ENCODE assay signal across 11 mouse cellular contexts in the genomic region with DNA sequence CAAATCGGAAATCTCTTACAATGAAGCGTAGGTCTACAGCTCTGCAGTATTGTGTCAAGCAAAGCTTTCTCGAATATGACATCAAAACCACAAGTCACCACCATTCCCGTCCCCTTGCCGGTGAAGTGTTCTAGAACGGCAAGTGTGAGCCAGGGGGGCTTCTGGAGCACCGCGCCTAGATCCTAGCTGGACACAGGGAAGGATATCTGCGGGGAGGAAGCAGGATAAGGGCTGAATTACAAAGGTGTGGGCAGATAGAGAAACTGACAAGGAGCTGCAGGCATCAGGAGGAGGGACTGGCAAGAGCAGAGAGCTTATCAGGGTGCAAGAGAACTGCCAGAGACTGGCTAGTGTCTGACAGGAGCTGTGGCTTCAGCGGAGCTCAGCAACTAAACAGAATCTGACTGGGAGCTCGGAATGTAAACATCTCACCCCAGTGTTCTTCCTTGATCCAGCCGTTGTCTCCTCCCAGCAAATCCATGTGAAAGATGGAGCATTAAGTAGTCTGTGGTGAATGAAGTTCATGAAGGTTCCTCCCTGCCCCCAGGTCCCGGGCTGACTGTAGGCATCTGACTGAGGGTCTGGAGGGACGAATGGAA. TPM values are rescaled to one million over a fixed set of nuclear protein-coding genes. Genes with fewer than 3 reads are reported as not detected.
DNase-seq lines count a peak whose midpoint lies in the region; ATAC-seq and TF ChIP-seq lines count a peak whose summit lies in the region.
"Had no signal": no experiment of that assay in that cellular context is flagged by ENCODE, and none has a peak within 500 bp of the region (broad histone marks: within the 10 kb centered on the region; RNA-seq: fewer than 3 reads in every experiment).

No protein-coding gene starts in this region.

- peak overlapping the region; percentile 16; the same call in 1 of the 2 replicates for H3K4me3 ChIP-seq in heart, embryonic 11.5 days (ENCODE audit: low read depth, low read length)
- H3K4me3 ChIP-seq in limb, embryonic 15.5 days = no peak overlapping the region
- H3K4me3 ChIP-seq in limb, embryonic 10.5 days = no peak overlapping the region
- H3K4me3 ChIP-seq in MEL (ENCODE audit: control insufficient read depth in 1 of 2, insufficient read depth in 1 of 2, low read depth in 2 of 2, low read length in 2 of 2) = no peak overlapping the region
- no peak overlapping the region for H3K4me3 ChIP-seq in liver, embryonic 13.5 days (replicated peaks)
- H3K4me3 ChIP-seq in neural tube, embryonic 15.5 days (replicated peaks) = no peak overlapping the region

- TF ChIP-seq RAD21 in MEL (IDR thresholded peaks at IDR 0.05; ENCODE audit: low read depth, low read length) = no peak

- H3K9me3 ChIP-seq in heart, embryonic 11.5 days (replicated peaks; ENCODE audit: control insufficient read depth, low read length) = no peaks in the 10 kb centered on the region
- no peaks in the 10 kb centered on the region for H3K9me3 ChIP-seq in limb, embryonic 15.5 days
- no peaks in the 10 kb centered on the region for H3K9me3 ChIP-seq in limb, embryonic 10.5 days (replicated peaks)
- H3K9me3 ChIP-seq in MEL (replicated peaks; ENCODE audit: insufficient read depth, low read length) = no peaks in the 10 kb centered on the region
- no peaks in the 10 kb centered on the region for H3K9me3 ChIP-seq in liver, embryonic 13.5 days (replicated peaks)
- no peaks in the 10 kb centered on the region for H3K9me3 ChIP-seq in neural tube, embryonic 15.5 days (replicated peaks)

- TF ChIP-seq EP300 in MEL (IDR thresholded peaks at IDR 0.05; ENCODE audit: low read depth in 1 of 2, low read length in 2 of 2) = peak; percentile 10 to 57; a peak in 2 of 4 replicates

- H3K4me2 ChIP-seq in heart, embryonic 11.5 days = peak overlapping the region; percentile 57
- no peak overlapping the region for H3K4me2 ChIP-seq in limb, embryonic 15.5 days
- peak overlapping the region; percentile 43 for H3K4me2 ChIP-seq in liver, embryonic 13.5 days
- no peak overlapping the region for H3K4me2 ChIP-seq in neural tube, embryonic 15.5 days

- TF ChIP-seq CTCF in MEL (IDR thresholded peaks at IDR 0.05 in 2 of 3, conservative IDR thresholded peaks at IDR 0.05 in 1 of 3; ENCODE audit: control insufficient read depth in 1 of 3, insufficient read depth in 1 of 3, low read depth in 2 of 3, low read length in 3 of 3, poor library complexity in 1 of 3, severe bottlenecking in 1 of 3) = no peak

- H3K36me3 ChIP-seq in heart, embryonic 11.5 days (ENCODE audit: control insufficient read depth, insufficient read depth, low read length) = no peaks in the 10 kb centered on the region
- no peaks in the 10 kb centered on the region for H3K36me3 ChIP-seq in limb, embryonic 15.5 days
- peaks cover 16% of the 10 kb centered on the region for H3K36me3 ChIP-seq in limb, embryonic 10.5 days
- peaks cover 0 to 7% of the 10 kb centered on the region in 2 experiments; a peak in 2 of 4 replicates for H3K36me3 ChIP-seq in MEL (ENCODE audit: control insufficient read depth in 1 of 2, insufficient read depth in 2 of 2, low read length in 2 of 2)
- no peaks in the 10 kb centered on the region for H3K36me3 ChIP-seq in liver, embryonic 13.5 days
- H3K36me3 ChIP-seq in neural tube, embryonic 15.5 days = no peaks in the 10 kb centered on the region; the same call in 1 of the 2 replicates

- 24% methylated on average over 14 of the region's 14 CpGs for WGBS in heart, embryonic 11.5 days (ENCODE audit: insufficient replicate concordance)
- WGBS in limb, embryonic 15.5 days = 84% methylated on average over 14 of the region's 14 CpGs
- 76% methylated on average over 14 of the region's 14 CpGs for WGBS in limb, embryonic 10.5 days
- 31% methylated on average over 14 of the region's 14 CpGs for WGBS in liver, embryonic 13.5 days (ENCODE audit: insufficient replicate concordance)
- WGBS in neural tube, embryonic 15.5 days = 81% methylated on average over 14 of the region's 14 CpGs

- DNase-seq in heart, adult 18-20 months = no peak
- DNase-seq in limb, embryonic 10.5 days (ENCODE audit: low spot score) = no peak
- DNase-seq in MEL (ENCODE audit: low read depth, low spot score) = peak; percentile 43
- peak; percentile 15 for DNase-seq in liver, embryonic 13.5 days
- DNase-seq: cerebellum, adult 2 months; kidney, adult 2 months; spleen, adult 18-20 months had no signal

- no peaks in the 10 kb centered on the region for H3K79me2 ChIP-seq in MEL (ENCODE audit: control insufficient read depth, insufficient read depth, low read length, poor library complexity)

- H3K27ac ChIP-seq in heart, embryonic 11.5 days (ENCODE audit: low read depth, low read length) = peak overlapping the region; percentile 79
- H3K27ac ChIP-seq in limb, embryonic 15.5 days = peak overlapping the region; percentile 27; the same call in 1 of the 2 replicates
- no peak overlapping the region for H3K27ac ChIP-seq in limb, embryonic 10.5 days
- H3K27ac ChIP-seq in MEL (ENCODE audit: control insufficient read depth, low read depth, low read length) = no peak overlapping the region
- H3K27ac ChIP-seq in liver, embryonic 13.5 days = no peak overlapping the region
- H3K27ac ChIP-seq in neural tube, embryonic 15.5 days (replicated peaks) = no peak overlapping the region

- H3K4me1 ChIP-seq in heart, embryonic 11.5 days (ENCODE audit: control insufficient read depth, insufficient read depth, low read length) = peaks cover 18% of the 10 kb centered on the region
- H3K4me1 ChIP-seq in limb, embryonic 15.5 days = peaks cover 3% of the 10 kb centered on the region; the same call in 1 of the 2 replicates
- H3K4me1 ChIP-seq in limb, embryonic 10.5 days = no peaks in the 10 kb centered on the region
- H3K4me1 ChIP-seq in MEL (ENCODE audit: control insufficient read depth in 1 of 2, insufficient read depth in 2 of 2, low read length in 2 of 2) = peaks cover 0 to 10% of the 10 kb centered on the region in 2 experiments
- peaks cover 26% of the 10 kb centered on the region for H3K4me1 ChIP-seq in liver, embryonic 13.5 days (replicated peaks)
- H3K4me1 ChIP-seq in neural tube, embryonic 15.5 days = peaks cover 5% of the 10 kb centered on the region; the same call in 1 of the 2 replicates

- ATAC-seq in heart, embryonic 11.5 days (replicated peaks; ENCODE audit: insufficient number of reproducible peaks, low FRiP score, low TSS enrichment) = 0 out of 2 replicates have a peak, but pooled peaks have one; percentile 23
- ATAC-seq in limb, embryonic 15.5 days (ENCODE audit: insufficient number of reproducible peaks, low FRiP score, low TSS enrichment, low read depth) = no peak
- peak; percentile 75 for ATAC-seq in liver, embryonic 13.5 days (ENCODE audit: low read depth)
- no peak for ATAC-seq in neural tube, embryonic 15.5 days (ENCODE audit: low FRiP score)
- no peak for ATAC-seq in cerebellum, adult (ENCODE audit: insufficient number of reproducible peaks, low FRiP score, low TSS enrichment)

- no peaks in the 10 kb centered on the region for H3K27me3 ChIP-seq in heart, embryonic 11.5 days (ENCODE audit: control insufficient read depth, insufficient read depth, low read length)
- H3K27me3 ChIP-seq in limb, embryonic 15.5 days = no peaks in the 10 kb centered on the region
- H3K27me3 ChIP-seq in limb, embryonic 10.5 days (ENCODE audit: low read depth, poor library complexity, severe bottlenecking) = no peaks in the 10 kb centered on the region
- no peaks in the 10 kb centered on the region for H3K27me3 ChIP-seq in MEL (ENCODE audit: control insufficient read depth in 1 of 2, insufficient read depth in 2 of 2, low read length in 2 of 2)
- H3K27me3 ChIP-seq in liver, embryonic 13.5 days = no peaks in the 10 kb centered on the region
- H3K27me3 ChIP-seq in neural tube, embryonic 15.5 days (replicated peaks) = no peaks in the 10 kb centered on the region

- H3K9ac ChIP-seq in heart, embryonic 11.5 days (ENCODE audit: low read depth, low read length) = peak overlapping the region; percentile 28; the same call in 1 of the 2 replicates
- H3K9ac ChIP-seq in limb, embryonic 15.5 days = no peak overlapping the region
- H3K9ac ChIP-seq in MEL (ENCODE audit: control insufficient read depth, low read depth, low read length, poor library complexity, severe bottlenecking) = 0 out of 2 replicates have a peak overlapping the region, but pooled peaks have one; percentile 2
- H3K9ac ChIP-seq in liver, embryonic 13.5 days = no peak overlapping the region
- no peak overlapping the region for H3K9ac ChIP-seq in neural tube, embryonic 15.5 days (replicated peaks)

- no peak for TF ChIP-seq POLR2A in MEL (IDR thresholded peaks at IDR 0.05; ENCODE audit: control insufficient read depth in 1 of 2, insufficient read depth in 1 of 2, low read depth in 1 of 2, low read length in 2 of 2, poor library complexity in 1 of 2)

RNA-seq across cellular contexts. Expression of gene Blzf1, which starts 12.4 kb away (rescaled TPM):
- 25.8 and 30.1 TPM in 2 replicates for polyA plus RNA-seq in heart, embryonic 11.5 days (2014; fragmentation: Nextera tagmentation; extraction: Ambion mirVana)
- 10 to 100 TPM; 21.6 to 23.6 TPM for total RNA-seq in heart, adult 18-20 months (2021)
- 45.5 and 46.2 TPM in 2 replicates for polyA plus RNA-seq in limb, embryonic 15.5 days (2015; fragmentation: Nextera tagmentation; extraction: Ambion mirVana)
- polyA plus RNA-seq in limb, embryonic 10.5 days (2016; fragmentation: Nextera tagmentation; extraction: Ambion mirVana) = 23.9 and 27.5 TPM in 2 replicates
- total RNA-seq in MEL (2012; rRNA removed) = 14.1 and 18.2 TPM in 2 replicates
- polyA plus RNA-seq in MEL (2012; ENCODE audit: insufficient read depth in 1 of 2, insufficient read length in 2 of 2, low read depth in 1 of 2, low replicate concordance in 2 of 2, missing spikeins in 1 of 2) = 10 to 100 TPM in 1 of 2 experiments, not detected in 1; 17.1 TPM
- 12.1 and 14.2 TPM in 2 replicates for polyA plus RNA-seq in liver, embryonic 13.5 days (2015; fragmentation: Nextera tagmentation; extraction: Ambion mirVana)
- 31.5 and 32.1 TPM in 2 replicates for polyA plus RNA-seq in neural tube, embryonic 15.5 days (2015; fragmentation: Nextera tagmentation; extraction: Ambion mirVana)

RNA-seq across cellular contexts. Expression of gene Nme7, which starts 15.7 kb away (rescaled TPM):
- polyA plus RNA-seq in heart, embryonic 11.5 days (2014; fragmentation: Nextera tagmentation; extraction: Ambion mirVana) = 22.0 and 22.2 TPM in 2 replicates
- total RNA-seq in heart, adult 18-20 months (2021) = 1 to 10 TPM; 3.1 to 3.8 TPM
- polyA plus RNA-seq in limb, embryonic 15.5 days (2015; fragmentation: Nextera tagmentation; extraction: Ambion mirVana) = 30.3 and 31.4 TPM in 2 replicates
- 46.5 and 47.7 TPM in 2 replicates for polyA plus RNA-seq in limb, embryonic 10.5 days (2016; fragmentation: Nextera tagmentation; extraction: Ambion mirVana)
- 27.6 and 28.7 TPM in 2 replicates for total RNA-seq in MEL (2012; rRNA removed)
- 10 to 100 TPM in 1 of 2 experiments, not detected in 1; 23.2 TPM for polyA plus RNA-seq in MEL (2012; ENCODE audit: insufficient read depth in 1 of 2, insufficient read length in 2 of 2, low read depth in 1 of 2, low replicate concordance in 2 of 2, missing spikeins in 1 of 2)
- 14.1 and 15.4 TPM in 2 replicates for polyA plus RNA-seq in liver, embryonic 13.5 days (2015; fragmentation: Nextera tagmentation; extraction: Ambion mirVana)
- 33.1 and 33.6 TPM in 2 replicates for polyA plus RNA-seq in neural tube, embryonic 15.5 days (2015; fragmentation: Nextera tagmentation; extraction: Ambion mirVana)

RNA-seq across cellular contexts. Expression of gene Ccdc181, which starts 44.3 kb away (rescaled TPM):
- 8.4 and 9.9 TPM in 2 replicates for polyA plus RNA-seq in heart, embryonic 11.5 days (2014; fragmentation: Nextera tagmentation; extraction: Ambion mirVana)
- 1 to 10 TPM; 8.1 to 9.8 TPM for total RNA-seq in heart, adult 18-20 months (2021)
- 5.5 and 6.4 TPM in 2 replicates for polyA plus RNA-seq in limb, embryonic 15.5 days (2015; fragmentation: Nextera tagmentation; extraction: Ambion mirVana)
- polyA plus RNA-seq in limb, embryonic 10.5 days (2016; fragmentation: Nextera tagmentation; extraction: Ambion mirVana) = 4.6 and 6.4 TPM in 2 replicates
- total RNA-seq in MEL (2012; rRNA removed) = 11.0 and 13.0 TPM in 2 replicates
- 10 to 100 TPM in 1 of 2 experiments, not detected in 1; 15.8 TPM for polyA plus RNA-seq in MEL (2012; ENCODE audit: insufficient read depth in 1 of 2, insufficient read length in 2 of 2, low read depth in 1 of 2, low replicate concordance in 2 of 2, missing spikeins in 1 of 2)
- polyA plus RNA-seq in liver, embryonic 13.5 days (2015; fragmentation: Nextera tagmentation; extraction: Ambion mirVana) = 4.5 and 4.7 TPM in 2 replicates
- polyA plus RNA-seq in neural tube, embryonic 15.5 days (2015; fragmentation: Nextera tagmentation; extraction: Ambion mirVana) = 20.0 and 26.3 TPM in 2 replicates

Comparison
In these comparisons a context has a peak if more than half of its experiments do, and no peak if none do; other contexts are left out.
1. H3K27ac ChIP-seq: peak in heart, embryonic 11.5 days (single experiment) and limb, embryonic 15.5 days (single experiment); none in limb, embryonic 10.5 days (single experiment), MEL (single experiment), liver, embryonic 13.5 days (single experiment) and neural tube, embryonic 15.5 days (single experiment).
2. ATAC-seq: peak in heart, embryonic 11.5 days (single experiment) and liver, embryonic 13.5 days (single experiment); none in limb, embryonic 15.5 days (single experiment), neural tube, embryonic 15.5 days (single experiment) and cerebellum, adult (single experiment).
3. H3K4me2 ChIP-seq: peak in heart, embryonic 11.5 days (single experiment) and liver, embryonic 13.5 days (single experiment); none in limb, embryonic 15.5 days (single experiment) and neural tube, embryonic 15.5 days (single experiment).
4. H3K9ac ChIP-seq: peak in heart, embryonic 11.5 days (single experiment) and MEL (single experiment); none in limb, embryonic 15.5 days (single experiment), liver, embryonic 13.5 days (single experiment) and neural tube, embryonic 15.5 days (single experiment).
5. DNase-seq: peak in MEL (single experiment) and liver, embryonic 13.5 days (single experiment); none in heart, adult 18-20 months (0 of 2) and limb, embryonic 10.5 days (single experiment).